Mouse (Mus musculus) ES-Bruce4 (cell line): ENCODE measurements around the gene Cacng4. TPM values are rescaled to one million over a fixed set of nuclear protein-coding genes. Genes with fewer than 3 reads are reported as not detected.

ENCODE experiments used
- H3K27ac ChIP-seq: 2 replicates; pipeline ENCODE4 v1.5.1; 2012; ENCODE audit warnings: low read length, inconsistent platforms; ENCODE audit not compliant: insufficient read depth
- H3K27me3 ChIP-seq: 2 replicates; pipeline ENCODE4 v1.6.1; 2012; ENCODE audit warnings: mild to moderate bottlenecking, low read length, inconsistent platforms; ENCODE audit not compliant: control insufficient read depth, poor library complexity, insufficient read depth, severe bottlenecking
- H3K36me3 ChIP-seq: 2 replicates; pipeline ENCODE4 v1.6.1; 2012; ENCODE audit warnings: inconsistent platforms, mild to moderate bottlenecking, low read length, moderate library complexity; ENCODE audit not compliant: control insufficient read depth, poor library complexity, insufficient read depth, severe bottlenecking
- H3K4me1 ChIP-seq: one replicate; pipeline ENCODE4 v1.8.1; 2011; ENCODE audit warnings: low read length; ENCODE audit not compliant: control insufficient read depth, insufficient read depth
- H3K4me3 ChIP-seq: 2 replicates; pipeline ENCODE4 v1.5.1; 2011; ENCODE audit warnings: low read depth, mild to moderate bottlenecking, low read length
- H3K9ac ChIP-seq: 2 replicates; pipeline ENCODE4 v1.6.1; 2012; ENCODE audit warnings: low read depth, mild to moderate bottlenecking, inconsistent platforms; ENCODE audit not compliant: poor library complexity, severe bottlenecking
- H3K9me3 ChIP-seq: replicated peaks from 2 replicates; pipeline ENCODE4 v1.6.1; 2012; ENCODE audit warnings: mild to moderate bottlenecking, low read length, inconsistent platforms; ENCODE audit not compliant: control insufficient read depth, poor library complexity, insufficient read depth, severe bottlenecking
- CTCF ChIP-seq: IDR thresholded peaks from one replicate; pipeline ENCODE4 v1.8.1; 2011; ENCODE audit warnings: low read depth, low read length
- EP300 ChIP-seq: IDR thresholded peaks from 2 replicates; pipeline ENCODE4 v1.6.1; 2011; ENCODE audit warnings: low read depth, low read length; ENCODE audit not compliant: insufficient read depth
- POLR2A ChIP-seq: IDR thresholded peaks from one replicate; pipeline ENCODE4 v1.8.1; 2011; ENCODE audit warnings: low read length; ENCODE audit not compliant: insufficient read depth
- polyA plus RNA-seq: library from polyadenylated mRNA; stranded (reverse); fragments of >200 nt; gene quantifications from 2 replicates; pipeline ENCODE4 v1.2.4, GENCODE M21; 2011; ENCODE audit warnings: low read depth; ENCODE audit not compliant: missing spikeins, insufficient read depth, insufficient read length

Gene Cacng4
- polyA plus RNA-seq, 1 experiment = 0.96 TPM

- no peak overlapping the region for H3K27ac ChIP-seq
Measured at GRCm38 (mm10) chr11:107793200-107794102, 906 bp downstream of the Cacng4 start.

DNA sequence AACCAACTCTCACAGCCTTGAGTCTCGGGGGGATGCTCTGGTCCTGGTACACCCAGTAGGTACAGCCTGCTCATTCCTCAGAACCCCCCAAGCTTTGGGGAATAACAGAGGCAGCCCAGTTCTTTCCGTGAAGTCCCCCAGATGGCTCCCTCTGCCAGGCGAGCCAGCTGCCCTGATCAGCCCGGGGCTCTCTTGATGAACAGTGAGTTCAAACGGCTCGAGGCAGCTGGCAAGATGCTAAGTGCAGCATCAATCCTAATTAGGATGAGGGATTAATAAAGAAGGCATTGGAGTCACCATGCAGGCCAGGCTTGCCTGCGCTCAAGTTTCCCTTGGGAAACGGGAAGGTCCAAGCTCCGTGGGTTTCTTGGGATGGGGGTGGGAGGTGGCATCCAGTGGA lies 2.2 kb downstream of the Cacng4 start:
- H3K4me3 ChIP-seq = no peak overlapping the region
- no peaks in the 10 kb centered on the region for H3K9me3 ChIP-seq
- TF ChIP-seq EP300 = no peak
- no peak overlapping the region for H3K9ac ChIP-seq
- H3K36me3 ChIP-seq = no peaks in the 10 kb centered on the region
- H3K27me3 ChIP-seq = peaks cover 7% of the 10 kb centered on the region
- H3K27ac ChIP-seq = no peak overlapping the region
- no peaks in the 10 kb centered on the region for H3K4me1 ChIP-seq

More at GRCm38 (mm10) chr11:107793200-107794102, 906 bp downstream of the Cacng4 start:
- TF ChIP-seq CTCF = no peak
- TF ChIP-seq POLR2A = no peak
- TF ChIP-seq EP300 = no peak
- Histone ChIP-seq H3K27me3 (peaks cover 7% of the 10 kb centered on the region), H3K9me3 (no peaks in the 10 kb centered on the region), H3K36me3 (no peaks in the 10 kb centered on the region), H3K4me1 (no peaks in the 10 kb centered on the region), H3K9ac (peak overlapping the region; percentile 59), H3K4me3 (peak overlapping the region; percentile 89)

GRCm38 (mm10) chr11:107785761-107786160 lies 8.6 kb downstream of the Cacng4 start:
- Histone ChIP-seq H3K36me3 (no peaks in the 10 kb centered on the region), H3K4me3 (no peak overlapping the region), H3K27me3 (no peaks in the 10 kb centered on the region), H3K9ac (no peak overlapping the region), H3K4me1 (no peaks in the 10 kb centered on the region), H3K27ac (no peak overlapping the region), H3K9me3 (no peaks in the 10 kb centered on the region)
- TF ChIP-seq EP300 (no peak), CTCF (no peak), POLR2A (no peak)

DNA sequence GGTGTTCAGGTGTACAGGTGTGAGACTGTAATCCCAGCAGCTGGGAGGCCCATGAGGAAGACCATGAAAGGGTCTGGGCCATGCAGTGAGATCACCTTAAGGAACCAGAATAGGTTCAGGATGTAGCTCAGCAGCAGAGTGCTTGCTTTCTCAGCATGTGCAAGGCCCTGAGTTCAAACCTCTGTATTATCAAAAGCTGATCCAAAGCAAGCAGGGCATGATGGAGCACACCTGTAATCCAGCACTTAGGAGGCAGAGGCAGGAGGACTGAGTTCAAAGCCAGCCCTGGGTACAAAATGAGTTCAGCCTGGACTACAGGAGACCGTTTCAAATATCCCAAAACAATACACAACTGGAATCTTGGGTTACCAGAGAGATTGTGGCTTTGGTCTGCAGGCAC lies 9.1 kb downstream of the Cacng4 start:
- H3K36me3 ChIP-seq = no peaks in the 10 kb centered on the region
- no peaks in the 10 kb centered on the region for H3K9me3 ChIP-seq
- TF ChIP-seq CTCF = no peak
- TF ChIP-seq POLR2A = no peak
- TF ChIP-seq EP300 = no peak

DNA sequence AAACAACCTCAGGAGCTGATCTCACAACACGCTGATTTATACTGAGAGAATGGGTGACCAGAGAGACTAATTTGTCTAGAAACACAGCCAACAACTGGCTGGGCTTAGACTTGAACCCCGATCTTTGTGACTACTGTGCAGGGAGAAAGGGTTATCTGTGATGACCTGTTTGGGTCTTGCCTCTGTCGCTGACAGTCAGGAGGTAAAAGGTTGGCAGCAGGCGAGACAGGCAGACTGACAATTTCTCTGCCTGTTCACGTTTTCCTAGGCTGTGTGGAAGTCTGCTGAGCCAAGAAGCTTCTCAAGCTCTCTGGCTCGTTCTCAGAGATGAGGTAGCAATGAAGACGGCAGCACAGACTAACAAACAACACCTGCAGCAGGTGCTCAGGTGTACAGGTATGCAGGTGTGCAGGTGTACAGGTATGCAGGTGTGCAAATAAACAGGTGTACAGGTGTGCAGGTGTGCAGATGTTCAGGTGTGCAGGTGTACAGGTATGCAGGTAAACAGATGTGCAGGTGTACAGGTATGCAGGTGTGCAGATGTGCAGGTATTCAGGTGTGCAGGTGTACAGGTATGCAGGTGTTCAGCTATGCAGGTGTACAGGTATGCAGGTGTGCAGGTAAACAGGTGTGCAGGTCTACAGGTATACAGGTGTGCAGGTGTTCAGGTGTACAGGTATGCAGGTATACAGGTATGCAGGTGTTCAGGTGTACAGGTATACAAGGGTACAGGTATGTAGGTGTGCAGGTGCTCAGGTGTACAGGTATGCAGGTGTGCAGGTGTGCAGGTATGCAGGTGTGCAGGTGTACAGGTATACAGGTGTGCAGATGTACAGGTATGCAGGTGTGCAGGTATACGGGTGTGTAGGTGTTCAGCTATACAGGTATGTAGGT lies 10.2 kb downstream of the Cacng4 start:
- no peaks in the 10 kb centered on the region for H3K4me1 ChIP-seq
- H3K4me3 ChIP-seq = no peak overlapping the region
- H3K27me3 ChIP-seq = no peaks in the 10 kb centered on the region
- TF ChIP-seq CTCF (no peak), POLR2A (no peak), EP300 (no peak)
- no peaks in the 10 kb centered on the region for H3K36me3 ChIP-seq
- H3K27ac ChIP-seq = no peak overlapping the region
- H3K9ac ChIP-seq = no peak overlapping the region
- no peaks in the 10 kb centered on the region for H3K9me3 ChIP-seq

More for the DNA sequence above, 9.1 kb downstream of the Cacng4 start:
- H3K27me3 ChIP-seq = no peaks in the 10 kb centered on the region
- no peak overlapping the region for H3K9ac ChIP-seq
- no peak overlapping the region for H3K27ac ChIP-seq
- no peaks in the 10 kb centered on the region for H3K4me1 ChIP-seq
- H3K4me3 ChIP-seq = no peak overlapping the region

GRCm38 (mm10) chr11:107782591-107782990 lies 11.8 kb downstream of the Cacng4 start:
- no peak overlapping the region for H3K9ac ChIP-seq
- H3K36me3 ChIP-seq = no peaks in the 10 kb centered on the region
- no peaks in the 10 kb centered on the region for H3K27me3 ChIP-seq

More at GRCm38 (mm10) chr11:107782591-107782990, 11.8 kb downstream of the Cacng4 start:
- Histone ChIP-seq H3K9me3 (no peaks in the 10 kb centered on the region), H3K4me3 (no peak overlapping the region), H3K4me1 (no peaks in the 10 kb centered on the region), H3K27ac (no peak overlapping the region)
- no peak for TF ChIP-seq CTCF
- no peak for TF ChIP-seq POLR2A
- TF ChIP-seq EP300 = no peak
